Mouse (Mus musculus): Measurements from ENCODE around the gene Fyn. TPM values are rescaled to one million over a fixed set of nuclear protein-coding genes. Genes with fewer than 3 reads are reported as not detected.

Fyn gene
- total RNA-seq, 4 experiments from 2014 or later: 113 to 122 (median 118) TPM

DNA sequence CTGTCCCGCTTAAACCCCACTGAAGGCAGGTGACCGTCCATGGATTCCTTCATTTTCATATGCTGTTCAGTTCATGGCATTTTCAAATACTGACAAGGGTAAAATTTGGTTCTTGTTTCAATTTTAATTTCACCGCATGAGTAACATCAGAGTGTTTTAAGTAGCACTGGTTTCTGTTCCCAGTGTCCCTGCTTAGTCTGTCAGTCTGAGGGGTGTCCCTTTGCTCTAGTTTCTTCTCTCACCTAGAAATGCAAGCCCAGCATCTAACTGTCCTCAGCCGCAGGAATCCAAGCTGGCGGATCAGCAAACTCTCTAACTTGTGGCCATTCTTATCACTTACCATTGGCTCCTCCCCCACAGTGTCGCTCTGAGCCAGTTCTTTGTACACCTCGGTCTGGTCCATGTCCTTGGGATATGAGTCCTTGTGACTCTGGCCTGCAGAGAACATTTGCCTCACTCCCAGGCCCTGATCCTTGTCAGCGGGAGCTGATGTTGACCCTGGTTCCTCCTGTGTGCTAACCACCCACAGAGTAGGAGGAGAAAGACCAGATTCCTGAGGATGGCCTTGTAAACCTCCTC, 9.5 kb downstream of the Fyn start:
- DNase-seq (ENCODE audit: low spot score in 2 of 2): no peak

- DNase-seq (ENCODE audit: low spot score in 2 of 2): no peak
These were observed 10.6 kb downstream of the Fyn start for GRCm38 (mm10) chr10:39379287-39379686.

DNA sequence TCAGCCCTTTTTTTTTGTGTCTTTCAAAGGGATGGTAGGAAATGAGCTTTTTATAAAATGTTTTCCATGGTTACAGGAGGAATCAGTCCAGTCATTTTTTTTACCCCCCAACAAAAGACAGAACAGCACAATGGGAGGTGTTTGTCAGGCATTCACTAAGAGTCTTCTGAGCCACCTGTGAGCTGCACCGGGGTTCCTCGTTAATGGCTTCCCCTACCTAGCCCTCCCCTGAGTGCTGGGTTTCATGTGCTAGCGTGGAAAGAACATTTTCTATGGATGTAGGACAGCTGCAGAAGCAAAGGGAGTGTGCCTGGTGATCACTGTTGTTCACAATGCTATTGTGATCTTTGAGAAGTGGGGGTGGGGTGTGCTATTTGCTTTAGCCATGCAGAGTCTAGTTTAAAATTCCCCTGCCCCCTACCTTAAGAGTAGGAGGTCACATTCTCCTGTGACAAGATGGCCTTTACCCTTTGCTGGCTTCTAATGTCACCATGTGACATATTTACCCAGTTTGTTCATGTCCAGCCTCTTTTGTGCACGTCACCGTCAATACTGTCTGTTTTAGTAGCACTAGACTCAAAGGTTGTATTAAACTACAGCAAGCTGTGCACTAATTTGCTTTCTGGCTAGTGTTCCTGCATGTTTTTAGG, 11.2 kb downstream of the Fyn start:
- no peak for DNase-seq (ENCODE audit: low spot score in 2 of 2)

DNA sequence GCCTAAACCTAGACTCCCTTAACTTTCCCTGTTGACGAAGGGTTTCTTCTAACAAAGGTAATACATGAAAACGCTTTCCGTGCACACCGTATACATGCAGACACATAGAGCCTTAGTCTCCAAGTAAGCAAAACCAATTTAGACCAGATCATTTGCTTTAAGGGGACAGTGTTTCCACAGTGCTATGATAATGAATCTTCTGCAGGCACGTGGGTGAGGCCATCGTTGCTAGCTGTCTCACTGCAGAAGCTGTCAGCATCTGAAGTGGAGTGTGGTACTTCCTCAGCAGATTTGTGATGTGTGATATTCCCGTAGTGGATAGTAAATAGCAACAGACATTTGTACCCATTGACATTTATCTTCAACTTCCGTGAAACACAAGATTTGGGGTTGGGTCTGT, 16.6 kb downstream of the Fyn start:
- DNase-seq (ENCODE audit: low spot score in 2 of 2): no peak

DNA sequence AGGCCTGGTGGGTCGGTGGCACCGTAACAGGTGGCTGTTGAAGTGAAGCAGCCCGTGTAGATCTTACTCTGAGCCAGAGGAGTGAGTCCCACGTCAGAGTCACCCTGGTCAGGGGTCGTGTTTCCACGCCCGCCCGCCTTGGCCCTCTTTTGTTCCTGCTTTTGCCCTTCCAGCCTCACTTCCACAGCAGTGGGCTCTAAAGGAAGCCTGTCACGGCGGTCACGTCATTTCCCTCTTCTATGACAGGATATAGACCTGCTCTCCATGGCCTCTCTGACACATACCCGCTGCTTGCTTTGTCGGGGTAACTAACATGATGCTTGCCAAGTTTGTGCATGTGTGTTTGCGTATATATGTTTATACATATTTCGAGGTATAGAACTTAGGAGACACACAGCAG, 17.5 kb downstream of the Fyn start:
- no peak for DNase-seq (ENCODE audit: low spot score in 2 of 2)

- DNase-seq (ENCODE audit: low spot score in 2 of 2): no peak
These were observed 18.4 kb downstream of the Fyn start for GRCm38 (mm10) chr10:39387024-39387423.

- no peak for DNase-seq (ENCODE audit: low spot score in 2 of 2)
These were observed 18.9 kb downstream of the Fyn start for GRCm38 (mm10) chr10:39387556-39387955.

DNA sequence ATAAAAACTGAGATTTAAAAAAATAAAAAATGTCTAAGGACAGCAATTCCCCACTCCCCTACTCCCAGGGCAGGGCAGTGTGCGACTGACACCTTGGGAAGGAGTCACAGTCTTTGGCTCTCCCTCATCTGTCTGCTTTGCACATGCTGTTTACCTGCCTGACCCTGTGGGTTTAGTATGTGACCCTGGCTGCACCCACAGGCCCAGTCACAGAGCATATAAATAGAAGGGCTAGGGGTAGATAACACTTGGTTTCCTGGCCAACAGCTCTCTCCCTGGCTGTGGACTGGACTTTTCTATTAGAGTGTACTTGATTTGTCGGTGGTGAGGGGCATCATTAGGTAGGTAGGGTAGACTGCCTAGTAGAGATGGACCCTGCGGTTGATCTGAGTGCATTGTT, 19.5 kb downstream of the Fyn start:
- no peak for DNase-seq (ENCODE audit: low spot score in 2 of 2)

DNA sequence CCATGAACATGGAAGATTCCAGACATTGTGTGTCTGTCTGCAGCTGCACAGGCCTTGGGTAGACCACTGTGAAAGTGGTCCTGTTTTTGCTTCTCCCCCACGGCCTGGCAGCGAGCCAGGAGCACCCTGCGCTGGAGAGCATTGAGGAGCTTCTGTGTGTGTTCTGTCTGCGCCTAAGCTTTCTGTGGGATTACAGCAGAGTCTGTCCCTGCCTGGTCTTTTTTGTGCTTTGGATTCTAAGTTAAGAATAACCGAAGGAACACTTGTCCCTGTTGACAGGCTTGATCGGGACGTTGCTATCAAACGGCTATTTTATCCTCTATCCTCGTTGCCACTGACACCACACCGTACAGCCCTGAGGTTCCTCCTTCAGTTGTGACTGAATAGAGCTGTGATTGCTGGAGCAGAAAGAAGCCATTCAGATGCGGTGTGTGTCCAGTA, 20.8 kb downstream of the Fyn start:
- DNase-seq (ENCODE audit: low spot score in 2 of 2): no peak

- DNase-seq (ENCODE audit: low spot score in 2 of 2): no peak
These were observed 21.9 kb downstream of the Fyn start for GRCm38 (mm10) chr10:39390541-39390940.

DNA sequence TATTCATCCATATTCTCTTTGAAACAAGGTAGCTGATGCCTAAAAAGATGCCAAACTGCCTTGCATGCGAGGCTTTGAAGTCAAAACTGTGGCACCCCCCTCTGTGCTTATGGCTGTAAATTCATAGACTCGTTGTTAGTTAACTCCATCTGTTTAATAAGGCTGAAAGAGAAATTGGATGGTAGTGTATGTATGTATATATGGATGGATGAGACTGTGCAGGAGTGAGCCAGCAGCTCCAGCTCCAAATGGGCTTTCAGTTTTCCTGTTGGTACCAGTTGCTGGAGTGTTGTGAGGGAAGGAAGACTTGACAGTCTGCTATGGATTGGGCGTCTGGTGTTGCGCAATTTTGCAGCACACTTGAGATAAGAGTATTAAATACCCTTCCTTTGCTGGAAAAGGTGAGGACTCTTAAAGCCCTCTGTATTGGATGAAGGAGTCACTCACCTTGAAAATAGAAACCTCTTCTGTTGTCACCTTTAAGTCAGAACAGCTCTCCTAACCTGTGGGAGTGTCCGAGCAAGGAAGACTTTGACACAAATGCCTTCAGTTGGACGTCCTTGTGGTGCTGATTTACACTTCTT, 24.3 kb downstream of the Fyn start:
- DNase-seq (ENCODE audit: low spot score in 2 of 2): no peak

DNA sequence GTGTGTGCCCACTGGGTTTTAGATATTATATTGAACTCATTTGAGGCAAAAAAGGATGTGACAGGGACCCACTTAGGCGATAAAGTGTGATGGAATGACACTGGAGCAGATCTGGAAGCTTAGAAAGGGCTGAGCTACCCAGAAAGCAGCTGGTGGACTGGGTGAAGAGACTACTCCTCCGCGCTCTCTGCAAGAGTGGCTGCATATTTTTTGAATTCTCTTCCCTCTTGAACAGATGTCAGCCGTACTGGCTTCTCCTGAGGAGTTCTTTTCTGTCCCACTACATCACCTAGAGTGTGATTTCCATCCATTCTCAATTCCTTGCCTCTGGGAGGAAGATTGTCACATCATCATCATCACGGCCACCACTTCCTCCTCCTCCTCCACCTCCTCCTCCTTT, 26.9 kb downstream of the Fyn start:
- DNase-seq (ENCODE audit: low spot score in 2 of 2): no peak

DNA sequence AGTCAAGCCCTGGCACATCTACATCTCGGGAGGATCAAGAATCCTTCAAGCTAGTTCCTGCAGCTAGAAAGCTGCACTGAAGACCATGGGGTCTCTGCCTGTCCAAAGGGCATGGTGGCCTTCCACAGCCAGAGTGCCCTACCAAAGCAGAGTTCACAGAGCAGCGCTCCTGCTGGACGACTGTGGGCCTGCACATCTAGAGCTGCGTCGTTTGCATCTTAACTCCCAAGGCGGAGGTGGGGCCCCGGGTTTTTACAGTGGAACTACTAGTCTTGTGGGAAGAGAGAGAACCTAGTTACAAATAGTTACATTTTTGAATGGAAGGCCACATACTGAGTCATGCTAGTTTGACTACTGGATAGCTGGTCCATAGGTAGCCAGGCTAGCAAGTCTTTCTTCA, 30.3 kb downstream of the Fyn start:
- no peak for DNase-seq (ENCODE audit: low spot score in 2 of 2)

GRCm38 (mm10) chr10:39400155-39400554, 31.5 kb downstream of the Fyn start:
- DNase-seq (ENCODE audit: low spot score in 2 of 2): no peak

DNA sequence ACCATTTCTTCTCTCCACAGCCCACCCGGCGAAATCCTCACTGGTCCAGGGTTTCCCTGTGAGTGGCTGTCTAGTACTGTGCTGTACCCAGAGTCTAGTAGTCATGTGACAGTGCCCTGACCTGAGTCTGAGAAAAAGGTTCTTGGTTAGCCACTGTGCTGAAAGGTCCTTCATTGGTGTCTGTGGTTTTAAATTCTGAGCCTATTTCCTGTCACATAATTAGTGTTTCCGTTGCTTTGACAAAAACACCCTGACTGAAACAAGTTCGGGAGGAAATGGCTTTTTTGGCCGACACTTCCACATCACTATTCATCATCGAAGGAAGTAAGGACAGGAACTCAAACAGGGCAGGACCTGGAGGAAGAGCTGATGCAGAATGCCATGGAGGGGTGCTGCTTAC, 33.8 kb downstream of the Fyn start:
- DNase-seq (ENCODE audit: low spot score in 2 of 2): no peak

DNA sequence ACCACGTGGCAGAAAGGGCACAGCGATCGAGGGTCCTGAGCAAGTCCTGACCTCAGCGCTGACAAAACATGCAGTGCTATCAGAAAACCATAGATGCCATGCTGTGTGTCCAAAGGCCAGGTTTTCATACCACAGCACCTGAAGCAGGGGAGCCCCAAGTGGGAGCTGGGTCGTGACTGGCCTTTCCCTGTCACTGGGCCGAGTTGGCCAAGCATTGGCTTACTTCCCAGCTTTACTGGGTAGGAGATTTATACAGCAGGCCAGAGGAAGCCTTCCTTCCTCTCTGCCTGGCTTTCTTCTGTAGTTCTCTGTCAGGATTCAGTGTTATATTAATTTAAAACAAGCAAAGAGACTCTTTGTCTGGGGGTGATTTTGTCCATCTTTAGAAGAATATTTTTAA, 35.1 kb downstream of the Fyn start:
- DNase-seq (ENCODE audit: low spot score in 2 of 2): no peak

DNA sequence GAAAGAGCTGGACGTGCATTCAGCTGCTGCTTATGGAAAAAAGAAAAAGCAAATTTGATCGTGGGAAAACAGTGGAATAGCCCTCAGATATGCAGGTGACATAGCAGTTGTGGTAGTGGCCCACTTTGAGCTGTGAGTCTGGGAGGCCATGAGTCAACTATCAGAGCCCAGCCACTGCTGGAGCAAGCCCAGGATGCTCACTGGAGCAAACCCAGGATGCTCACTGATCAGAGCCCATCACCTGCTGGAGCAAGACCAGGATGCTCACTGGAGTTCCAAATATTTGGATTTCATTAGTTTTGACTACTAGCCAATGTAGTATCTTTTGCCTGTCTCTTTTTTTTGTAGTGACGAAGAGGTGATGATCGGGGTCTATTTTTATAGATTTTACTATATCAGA, 35.5 kb downstream of the Fyn start:
- DNase-seq (ENCODE audit: low spot score in 2 of 2): no peak

- no peak for DNase-seq (ENCODE audit: low spot score in 2 of 2)
These were observed 37.5 kb downstream of the Fyn start for GRCm38 (mm10) chr10:39405982-39406797.

DNA sequence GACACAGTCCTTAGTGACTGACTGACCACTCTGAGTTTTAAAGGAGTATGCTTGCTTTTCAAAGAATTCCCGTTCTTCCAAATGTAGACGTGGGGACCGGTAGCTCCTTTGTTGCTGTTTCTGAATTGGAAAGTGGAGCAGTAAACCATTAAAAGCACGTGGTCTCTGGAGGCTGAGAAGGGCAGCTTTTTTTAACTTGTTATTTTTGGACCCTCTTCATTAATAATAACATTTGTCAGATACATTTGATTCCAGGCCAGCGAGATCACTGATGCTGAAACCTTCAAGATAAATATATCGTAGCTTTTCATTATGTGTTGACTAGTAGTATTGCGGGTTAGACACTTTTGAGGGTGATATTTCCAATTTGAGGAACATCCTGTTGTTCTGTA, 38.1 kb downstream of the Fyn start:
- no peak for DNase-seq (ENCODE audit: low spot score in 2 of 2)

DNA sequence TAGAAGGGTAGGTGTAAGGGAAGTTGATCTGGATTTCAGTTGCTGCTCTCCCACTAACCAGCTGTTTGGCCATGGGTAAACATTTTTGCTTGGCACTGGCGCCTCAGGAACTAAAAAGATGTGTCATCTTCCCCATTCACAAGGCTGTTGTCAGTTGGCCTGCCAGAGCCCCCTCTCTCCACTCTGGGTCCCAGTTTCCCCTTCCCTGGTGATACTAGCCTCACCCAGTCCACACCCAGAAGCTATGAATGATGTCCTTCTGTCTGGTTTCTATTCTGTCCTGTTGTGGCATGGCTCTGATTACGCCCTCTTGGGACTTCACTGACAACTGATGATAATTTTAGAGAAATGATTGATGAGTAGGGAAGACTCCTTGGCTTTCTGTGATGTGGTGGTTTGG, 38.9 kb downstream of the Fyn start:
- DNase-seq (ENCODE audit: low spot score in 2 of 2): no peak

- DNase-seq (ENCODE audit: low spot score in 2 of 2): no peak
These were observed 40.9 kb downstream of the Fyn start for GRCm38 (mm10) chr10:39409602-39410001.

- no peak for DNase-seq (ENCODE audit: low spot score in 2 of 2)
These were observed 41.5 kb downstream of the Fyn start for GRCm38 (mm10) chr10:39410151-39410649.

Data from layer of hippocampus, adult 8-10 months (tissue).